8 mouse cellular contexts compared by ENCODE assay signal in genomic region chr8:44934850-44935497, GRCm38 (mm10). TPM values are rescaled to one million over a fixed set of nuclear protein-coding genes. Genes with fewer than 3 reads are reported as not detected.
A peak's percentile ranks its signal among the peaks of the same experiment; 100 is the strongest.
DNase-seq lines count a peak whose midpoint lies in the region; ATAC-seq and TF ChIP-seq lines count a peak whose summit lies in the region.

Fat1 (plus strand) TSS chr8:44935447.

- H3K9me3 ChIP-seq in hindbrain, embryonic 10.5 days: no peaks in the 10 kb centered on the region
- H3K9me3 ChIP-seq in lung, postnatal 0 days (ENCODE audit: low read length): no peaks in the 10 kb centered on the region

- H3K9ac ChIP-seq in lung, postnatal 0 days (replicated peaks; ENCODE audit: low read depth): peak within 1 kb of the TSS; percentile 53

- WGBS in hindbrain, embryonic 10.5 days: under 1% methylated on average over 49 of the region's 49 CpGs
- under 1% methylated on average over 44 of the region's 49 CpGs for WGBS in lung, postnatal 0 days

- H3K36me3 ChIP-seq in hindbrain, embryonic 10.5 days: no peaks in the 10 kb centered on the region
- H3K36me3 ChIP-seq in lung, postnatal 0 days (ENCODE audit: insufficient read depth, low read length): no peaks in the 10 kb centered on the region

- peaks cover 4% of the 10 kb centered on the region; the same call in 1 of the 2 replicates for H3K27me3 ChIP-seq in hindbrain, embryonic 10.5 days (ENCODE audit: insufficient read depth, poor library complexity, severe bottlenecking)
- H3K27me3 ChIP-seq in lung, postnatal 0 days (replicated peaks; ENCODE audit: insufficient read depth, low read length): no peaks in the 10 kb centered on the region

- peak within 1 kb of the TSS; percentile 93 for H3K27ac ChIP-seq in hindbrain, embryonic 10.5 days
- H3K27ac ChIP-seq in lung, postnatal 0 days (ENCODE audit: low read length): peak within 1 kb of the TSS; percentile 93

- peak; percentile 83 for DNase-seq in adipocyte (ENCODE audit: low spot score)
- peak; percentile 91 to 94 for DNase-seq in cerebellum, postnatal 14 days
- DNase-seq in frontal cortex, postnatal 25 days (ENCODE audit: low spot score in 2 of 2): peak; percentile 54 to 56
- peak; percentile 92 for DNase-seq in hindbrain, embryonic 10.5 days (ENCODE audit: low spot score)
- DNase-seq in layer of hippocampus, postnatal 10 days (ENCODE audit: low spot score in 2 of 2): peak; percentile 71 to 84
- peak; percentile 95 for DNase-seq in lung, postnatal 0 days (ENCODE audit: low spot score)
- peak; percentile 67 to 70 for DNase-seq in right cerebral cortex, adult 2 months (ENCODE audit: low spot score in 2 of 2)

- TF ChIP-seq EP300 in lung, postnatal 0 days (IDR thresholded peaks at IDR 0.05): peak; percentile 19; the same call in 1 of the 2 replicates

- TF ChIP-seq CTCF in lung, postnatal 0 days (IDR thresholded peaks at IDR 0.05): peak; percentile 59

- H3K4me2 ChIP-seq in lung, postnatal 0 days (replicated peaks; ENCODE audit: low read depth, low read length): peak within 1 kb of the TSS; percentile 86

- H3K4me3 ChIP-seq in hindbrain, embryonic 10.5 days: peak within 1 kb of the TSS; percentile 80
- H3K4me3 ChIP-seq in lung, postnatal 0 days (ENCODE audit: low read depth, low read length): peak within 1 kb of the TSS; percentile 75

- peak; percentile 74 for ATAC-seq in lung, postnatal 0 days
- no peak for ATAC-seq in monocyte, adult 5-6 weeks (replicated peaks; ENCODE audit: insufficient number of reproducible peaks, low FRiP score, low TSS enrichment, poor library complexity, severe bottlenecking)

- peaks cover 20% of the 10 kb centered on the region for H3K4me1 ChIP-seq in hindbrain, embryonic 10.5 days (replicated peaks)
- peaks cover 6% of the 10 kb centered on the region; the same call in 1 of the 2 replicates for H3K4me1 ChIP-seq in lung, postnatal 0 days (ENCODE audit: insufficient read depth, low read depth, low read length)

RNA-seq across cellular contexts. Expression of gene Fat1, which starts in this region (rescaled TPM):
- 12.5 and 15.7 TPM in 2 replicates for polyA plus RNA-seq in hindbrain, embryonic 10.5 days (2016; fragmentation: Nextera tagmentation; extraction: Ambion mirVana)
- total RNA-seq in layer of hippocampus, postnatal 10 days (2021): 10 to 100 TPM; 43.1 to 43.4 TPM
- polyA plus RNA-seq in lung, postnatal 0 days (2015; fragmentation: Nextera tagmentation; extraction: Ambion mirVana): 7.2 and 7.3 TPM in 2 replicates
- 0.10 to 0.11 TPM in 2 of 3 replicates, not detected in the other for total RNA-seq in monocyte, adult 5-6 weeks (2017)

Comparison
In these comparisons a context has a peak if more than half of its experiments do, and no peak if none do; other contexts are left out.
1. RNA of gene Fat1 (total RNA-seq): 43.1 to 43.4 TPM in layer of hippocampus, postnatal 10 days; 0.10 to 0.11 TPM in monocyte, adult 5-6 weeks; every median in the first group is over 10 times any median in the second.
2. Peak in every context shown above with its lines, with median percentiles within 50 percentile points of each other: DNase-seq.